Mouse (Mus musculus) cerebral cortex, adult 2 months (tissue): Measurements from ENCODE around the gene Gm4871.

ENCODE experiments used
- WGBS: fragments of 180-500 bp; shearing (Covaris S2); methylation state at CpG from one replicate; pipeline ENCODE4 v1.1.7; 2018; 5-methylcytosine and 5-hydroxymethylcytosine counted together

Gm4871 gene

DNA sequence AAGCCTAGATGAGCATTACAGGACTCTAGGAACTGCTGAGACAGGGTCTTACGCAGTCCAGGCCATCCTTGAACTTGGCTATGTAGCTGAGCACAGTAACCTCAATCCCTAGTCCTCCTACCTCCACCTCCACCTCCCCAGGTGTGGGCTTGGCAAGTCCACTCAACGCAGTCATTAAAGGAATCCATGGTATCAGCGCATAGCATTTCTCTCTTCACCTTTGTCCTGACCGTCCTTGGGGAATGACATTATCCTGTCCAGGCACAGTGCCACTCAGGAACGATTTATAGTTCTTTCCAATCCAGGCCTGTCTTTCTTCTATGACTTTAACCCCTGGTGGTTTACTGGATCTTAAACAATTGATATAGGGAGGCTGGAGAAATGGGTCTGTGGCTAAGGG, 42.1 kb downstream of the Gm4871 start:
- WGBS = 79% methylated on average over 5 of the region's 5 CpGs

DNA sequence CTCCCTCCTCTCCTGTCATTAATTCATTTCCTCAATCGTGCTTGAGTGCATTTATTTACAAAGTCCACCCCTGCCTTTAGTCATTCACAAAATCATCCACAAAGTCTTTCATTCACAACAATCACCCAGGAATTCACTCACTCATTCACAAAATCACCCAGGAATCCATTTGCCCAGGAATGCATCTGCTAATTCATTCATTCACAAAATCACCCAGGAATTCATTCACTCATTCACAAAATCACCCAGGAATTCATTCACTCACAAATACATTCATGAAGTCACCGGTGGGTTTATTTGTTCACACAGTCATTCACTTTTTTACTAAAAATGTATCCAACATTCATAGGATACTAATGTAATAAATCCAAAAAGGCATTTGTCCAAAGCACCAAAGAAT, 42.5 kb downstream of the Gm4871 start:
- WGBS = 58% methylated on average over 2 of the region's 2 CpGs

DNA sequence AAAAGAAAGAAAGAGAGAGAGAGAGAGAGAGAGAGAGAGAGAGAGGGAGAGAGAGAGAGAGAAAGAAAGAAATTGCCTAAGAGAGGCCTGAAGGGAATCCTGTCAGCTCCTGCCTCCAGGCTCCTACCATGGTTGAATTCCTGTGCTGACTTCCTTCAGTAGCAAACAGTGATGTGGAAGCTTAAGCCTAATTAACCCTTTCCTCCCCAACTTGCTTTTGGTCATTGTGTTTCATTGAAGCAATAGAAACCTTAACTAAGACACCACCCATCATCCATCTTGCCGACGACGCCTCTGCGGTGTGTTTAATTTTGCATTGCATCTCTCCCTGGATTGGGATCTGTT, 43.5 kb downstream of the Gm4871 start:
- 88% methylated on average over 4 of the region's 4 CpGs for WGBS

DNA sequence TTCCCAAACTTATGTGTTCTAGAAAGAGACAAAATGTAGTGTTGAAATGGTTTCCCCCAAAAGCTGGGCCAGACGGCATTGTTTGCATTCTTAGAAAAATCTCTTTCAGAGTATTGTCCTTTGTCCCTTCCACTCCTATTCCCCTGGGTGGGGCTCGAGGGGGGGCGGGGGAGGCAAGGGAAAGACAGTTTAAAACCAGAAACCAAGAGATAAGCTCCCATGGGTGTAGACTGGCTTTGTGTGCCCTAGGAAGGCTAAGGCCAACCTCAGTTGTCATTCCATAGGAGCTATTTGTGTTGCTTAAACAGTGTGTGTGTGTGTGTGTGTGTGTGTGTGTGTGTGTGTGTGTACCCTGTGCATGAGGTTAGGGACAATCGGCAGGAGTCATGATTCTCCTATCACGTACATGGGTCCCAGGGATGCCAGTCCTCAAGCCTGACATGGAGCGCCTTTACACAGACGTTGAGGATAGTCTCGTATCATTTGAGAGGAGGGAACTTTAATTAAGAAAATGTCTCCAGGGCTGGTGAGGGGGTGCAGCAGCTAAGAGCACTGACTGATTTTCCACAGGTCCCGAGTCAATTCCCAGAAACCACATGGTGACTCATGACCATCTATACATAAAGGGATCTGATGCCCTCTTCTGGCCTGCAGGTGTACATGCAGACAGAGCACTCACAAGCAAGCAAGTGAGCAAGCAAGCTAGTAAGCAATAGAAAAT, 44.1 kb downstream of the Gm4871 start:
- WGBS = 51% methylated on average over 9 of the region's 9 CpGs

DNA sequence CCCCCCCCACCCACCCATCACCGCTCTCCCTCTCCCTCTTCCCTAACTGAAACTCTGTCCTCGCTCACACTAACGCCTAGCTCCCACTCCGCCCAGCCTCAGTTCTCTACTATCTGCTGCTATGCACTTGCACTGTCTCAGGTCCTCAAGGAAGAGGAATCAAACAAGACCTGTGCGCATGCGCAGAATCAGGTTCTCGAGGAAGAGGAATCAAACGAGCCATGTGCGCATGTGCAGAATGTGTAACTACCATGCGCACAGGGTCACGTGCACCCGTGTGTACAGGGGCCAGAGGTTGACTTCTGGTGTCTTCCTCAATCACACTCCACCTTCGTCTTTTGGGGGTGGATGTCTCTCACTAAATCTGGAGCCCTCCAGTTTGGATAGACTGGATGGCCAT, 45.0 kb downstream of the Gm4871 start:
- WGBS = 84% methylated on average over 13 of the region's 13 CpGs

DNA sequence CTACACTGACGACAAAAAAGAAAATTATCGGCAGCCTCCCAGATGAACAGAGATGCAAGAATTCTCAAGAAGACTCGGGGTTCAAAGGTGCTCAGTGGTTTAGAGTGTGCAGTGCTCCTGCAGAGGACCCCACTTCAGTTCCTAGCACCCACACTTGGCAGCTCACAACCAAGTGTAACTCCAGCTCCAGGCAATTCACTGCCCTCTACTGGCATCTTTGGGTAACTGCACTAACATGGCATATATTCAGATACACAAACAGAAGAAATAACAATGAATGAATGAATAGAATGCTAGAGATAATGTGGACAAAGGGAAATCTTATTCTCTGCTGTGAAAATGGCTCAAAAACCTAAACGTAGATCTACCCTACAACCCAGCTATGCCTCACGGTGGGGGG, 47.7 kb downstream of the Gm4871 start:
- 94% methylated on average over 5 of the region's 5 CpGs for WGBS

DNA sequence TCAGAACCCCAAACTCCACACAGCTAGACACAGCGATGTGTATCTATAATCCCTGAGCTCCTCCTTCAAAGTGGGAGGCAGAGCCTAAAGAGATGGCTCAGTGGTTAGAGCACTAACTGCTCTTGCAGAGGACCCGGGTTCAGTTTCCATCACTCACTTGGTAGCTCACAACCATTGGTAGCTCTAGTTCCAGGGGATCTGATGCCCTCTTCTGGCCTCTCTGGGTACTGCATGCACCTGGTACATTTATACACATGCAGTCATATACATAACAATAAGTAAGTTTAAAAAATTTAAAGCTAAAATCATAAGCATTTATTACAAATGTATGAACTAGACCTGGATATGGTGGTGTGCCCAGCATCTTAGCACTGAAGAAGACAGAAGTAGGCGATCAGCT, 49.3 kb downstream of the Gm4871 start:
- WGBS = 99% methylated on average over 3 of the region's 3 CpGs
